Mouse (Mus musculus): Measurements from ENCODE around the gene Stard3nl.

DNA sequence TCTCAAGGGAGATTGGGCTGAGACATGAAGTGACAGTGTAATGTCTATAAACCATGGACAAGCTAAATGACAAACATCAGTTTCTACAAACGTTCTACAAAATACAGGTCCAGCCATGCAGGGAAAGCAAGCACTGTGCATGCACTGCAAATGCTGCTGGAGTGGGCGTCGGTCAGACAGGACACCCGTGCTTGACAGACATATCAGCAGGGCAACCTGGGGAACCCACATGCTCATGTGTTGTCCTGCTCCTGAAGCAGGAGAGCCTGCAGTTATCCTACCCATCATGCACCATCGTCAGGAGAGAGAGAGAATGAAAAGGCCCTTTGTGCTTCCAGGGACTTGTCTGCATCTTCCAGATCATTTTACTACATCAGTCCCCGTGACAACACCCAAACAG is 16.3 kb downstream of the Stard3nl start:
- TF ChIP-seq CTCF (IDR thresholded peaks at IDR 0.05; ENCODE audit: insufficient read depth, low read depth, low read length) (no peak), POLR2A (IDR thresholded peaks at IDR 0.05; ENCODE audit: insufficient read depth, low read depth, low read length) (no peak)

Data from olfactory bulb, adult 2 months (tissue).